Mouse (Mus musculus): ENCODE results near the gene Kcnk2.

GRCm38 (mm10) chr1:189342416-189343104 is 59.5 kb downstream of the Kcnk2 start:
- TF ChIP-seq POLR2A (IDR thresholded peaks at IDR 0.05; ENCODE audit: borderline replicate concordance, extremely low read depth, low read depth, low read length) (no peak), CTCF (IDR thresholded peaks at IDR 0.05; ENCODE audit: insufficient read depth, low read length) (no peak)
